Mouse (Mus musculus): ENCODE results near the gene Med27.
"Not testable (repeated sequence)": the region's sequence is repeated elsewhere in the genome, so short reads cannot be mapped to it uniquely, and the experiment has no call there.

Gene Med27

GRCm38 (mm10) chr2:29519402-29519801 lies 172.8 kb downstream of the Med27 start:
- DNase-seq (ENCODE audit: low read depth, low spot score): no peak

- no peak for DNase-seq (ENCODE audit: low read depth, low spot score)
These were observed 173.6 kb downstream of the Med27 start for GRCm38 (mm10) chr2:29520206-29520605.

GRCm38 (mm10) chr2:29521486-29521885 lies 174.9 kb downstream of the Med27 start:
- DNase-seq (ENCODE audit: low read depth, low spot score): no peak

GRCm38 (mm10) chr2:29523918-29524811 lies 177.5 kb downstream of the Med27 start:
- DNase-seq (ENCODE audit: low read depth, low spot score): no peak

- no peak for DNase-seq (ENCODE audit: low read depth, low spot score)
These were observed 178.7 kb downstream of the Med27 start for GRCm38 (mm10) chr2:29525273-29525805.

GRCm38 (mm10) chr2:29526266-29526665 lies 179.6 kb downstream of the Med27 start:
- DNase-seq (ENCODE audit: low read depth, low spot score): no peak

- DNase-seq (ENCODE audit: low read depth, low spot score): not testable (repeated sequence)
These were observed 180.9 kb downstream of the Med27 start for GRCm38 (mm10) chr2:29527480-29527879.

GRCm38 (mm10) chr2:29528811-29529210 lies 182.2 kb downstream of the Med27 start:
- no peak for DNase-seq (ENCODE audit: low read depth, low spot score)

- DNase-seq (ENCODE audit: low read depth, low spot score): not testable (repeated sequence)
These were observed 183.2 kb downstream of the Med27 start for GRCm38 (mm10) chr2:29529788-29530187.

GRCm38 (mm10) chr2:29532173-29532572 lies 185.6 kb downstream of the Med27 start:
- DNase-seq (ENCODE audit: low read depth, low spot score): no peak

GRCm38 (mm10) chr2:29532921-29533320 lies 186.3 kb downstream of the Med27 start:
- no peak for DNase-seq (ENCODE audit: low read depth, low spot score)

- DNase-seq (ENCODE audit: low read depth, low spot score): no peak
These were observed 189.1 kb downstream of the Med27 start for GRCm38 (mm10) chr2:29535566-29536244.

- DNase-seq (ENCODE audit: low read depth, low spot score): no peak
These were observed 189.9 kb downstream of the Med27 start for GRCm38 (mm10) chr2:29536481-29536880.

GRCm38 (mm10) chr2:29537334-29537733 lies 190.7 kb downstream of the Med27 start:
- DNase-seq (ENCODE audit: low read depth, low spot score): no peak

- no peak for DNase-seq (ENCODE audit: low read depth, low spot score)
These were observed 195.4 kb downstream of the Med27 start for GRCm38 (mm10) chr2:29542039-29542438.

- no peak for DNase-seq (ENCODE audit: low read depth, low spot score)
These were observed 200.0 kb downstream of the Med27 start for GRCm38 (mm10) chr2:29546571-29546970.

GRCm38 (mm10) chr2:29551816-29552585 lies 205.4 kb downstream of the Med27 start:
- DNase-seq (ENCODE audit: low read depth, low spot score): no peak

- no peak for DNase-seq (ENCODE audit: low read depth, low spot score)
These were observed 207.5 kb downstream of the Med27 start for GRCm38 (mm10) chr2:29553945-29554634.

GRCm38 (mm10) chr2:29558561-29558960 lies 211.9 kb downstream of the Med27 start:
- DNase-seq (ENCODE audit: low read depth, low spot score): no peak

GRCm38 (mm10) chr2:29559955-29560354 lies 213.3 kb downstream of the Med27 start:
- DNase-seq (ENCODE audit: low read depth, low spot score): no peak

- DNase-seq (ENCODE audit: low read depth, low spot score): no peak
These were observed 214.8 kb downstream of the Med27 start for GRCm38 (mm10) chr2:29561468-29561867.

Data from embryo, embryonic 11.5 days (tissue).